Mouse (Mus musculus): ENCODE measurements around the gene Fbxo7. TPM values are rescaled to one million over a fixed set of nuclear protein-coding genes. Genes with fewer than 3 reads are reported as not detected.

The Fbxo7 gene
- total RNA-seq, 1 experiment from 2014 or later, result 27.3 TPM

DNA sequence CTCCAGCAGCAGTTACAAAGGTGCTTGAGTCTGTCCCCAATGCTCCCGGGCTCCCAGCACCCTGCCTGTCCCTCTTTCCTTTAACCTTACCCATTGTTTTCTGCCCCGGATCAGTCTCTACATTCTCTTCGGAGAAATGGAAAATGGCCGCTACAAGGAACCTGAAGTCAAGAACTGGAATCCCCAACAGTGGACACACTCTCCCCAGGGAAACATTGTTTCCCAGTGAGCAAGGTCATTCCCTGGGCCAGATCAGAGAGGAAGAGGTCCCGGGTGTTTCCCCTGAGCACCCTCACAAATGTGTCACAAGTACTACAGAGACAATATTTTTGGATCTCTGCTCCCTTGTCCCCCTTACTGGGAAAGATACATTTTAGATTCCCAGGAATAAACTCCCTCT lies 44.9 kb downstream of the Fbxo7 start:
- no peak for ATAC-seq (replicated peaks in 1 of 2; ENCODE audit: insufficient read depth in 1 of 2, low FRiP score in 2 of 2, low TSS enrichment in 1 of 2, low read depth in 1 of 2, poor library complexity in 2 of 2, severe bottlenecking in 2 of 2)

GRCm38 (mm10) chr10:86067911-86068310 lies 46.1 kb downstream of the Fbxo7 start:
- no peak for ATAC-seq (replicated peaks in 1 of 2; ENCODE audit: insufficient read depth in 1 of 2, low FRiP score in 2 of 2, low TSS enrichment in 1 of 2, low read depth in 1 of 2, poor library complexity in 2 of 2, severe bottlenecking in 2 of 2)

GRCm38 (mm10) chr10:86069341-86069740 lies 47.6 kb downstream of the Fbxo7 start:
- ATAC-seq (replicated peaks in 1 of 2; ENCODE audit: insufficient read depth in 1 of 2, low FRiP score in 2 of 2, low TSS enrichment in 1 of 2, low read depth in 1 of 2, poor library complexity in 2 of 2, severe bottlenecking in 2 of 2), result no peak

DNA sequence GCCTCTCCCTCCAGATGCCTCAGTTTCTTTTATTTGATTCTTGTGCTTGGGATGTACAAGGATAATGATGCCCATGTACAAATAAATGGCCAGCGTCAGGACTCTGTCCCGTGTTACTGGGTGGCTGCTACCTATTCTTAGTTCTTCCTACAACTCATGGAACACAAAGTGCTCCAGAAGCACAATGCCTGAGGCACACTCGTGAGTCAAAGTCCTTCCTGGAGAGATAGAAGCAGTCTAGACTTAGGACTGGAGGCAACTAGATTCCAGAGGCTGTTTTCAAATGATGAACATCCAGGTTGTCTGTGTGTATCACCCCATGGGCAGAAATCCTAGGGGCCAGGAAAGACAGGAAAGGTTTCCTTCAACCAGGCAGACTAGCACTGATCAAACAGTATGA lies 49.0 kb downstream of the Fbxo7 start:
- no peak for ATAC-seq (replicated peaks in 1 of 2; ENCODE audit: insufficient read depth in 1 of 2, low FRiP score in 2 of 2, low TSS enrichment in 1 of 2, low read depth in 1 of 2, poor library complexity in 2 of 2, severe bottlenecking in 2 of 2)

DNA sequence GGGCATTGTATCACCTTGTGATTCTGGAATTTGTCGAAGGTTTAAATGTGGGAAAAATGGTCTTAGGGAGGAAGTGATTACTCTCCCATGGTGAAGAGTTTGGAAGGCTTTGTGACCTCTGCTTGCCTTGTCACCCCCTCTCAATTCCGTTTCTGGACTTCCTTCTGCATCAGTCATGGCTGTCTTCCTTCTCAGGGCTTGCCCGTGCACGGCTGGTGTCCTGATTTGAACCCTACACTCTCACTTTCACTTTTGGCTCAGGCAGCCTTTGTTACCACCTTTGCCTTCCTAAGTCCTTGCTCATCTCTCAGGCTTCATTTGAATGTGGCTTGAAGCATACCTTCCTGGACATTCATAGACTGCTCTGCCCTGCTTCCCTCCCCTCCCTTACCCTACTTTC lies 52.4 kb downstream of the Fbxo7 start:
- ATAC-seq (replicated peaks in 1 of 2; ENCODE audit: insufficient read depth in 1 of 2, low FRiP score in 2 of 2, low TSS enrichment in 1 of 2, low read depth in 1 of 2, poor library complexity in 2 of 2, severe bottlenecking in 2 of 2), result no peak

DNA sequence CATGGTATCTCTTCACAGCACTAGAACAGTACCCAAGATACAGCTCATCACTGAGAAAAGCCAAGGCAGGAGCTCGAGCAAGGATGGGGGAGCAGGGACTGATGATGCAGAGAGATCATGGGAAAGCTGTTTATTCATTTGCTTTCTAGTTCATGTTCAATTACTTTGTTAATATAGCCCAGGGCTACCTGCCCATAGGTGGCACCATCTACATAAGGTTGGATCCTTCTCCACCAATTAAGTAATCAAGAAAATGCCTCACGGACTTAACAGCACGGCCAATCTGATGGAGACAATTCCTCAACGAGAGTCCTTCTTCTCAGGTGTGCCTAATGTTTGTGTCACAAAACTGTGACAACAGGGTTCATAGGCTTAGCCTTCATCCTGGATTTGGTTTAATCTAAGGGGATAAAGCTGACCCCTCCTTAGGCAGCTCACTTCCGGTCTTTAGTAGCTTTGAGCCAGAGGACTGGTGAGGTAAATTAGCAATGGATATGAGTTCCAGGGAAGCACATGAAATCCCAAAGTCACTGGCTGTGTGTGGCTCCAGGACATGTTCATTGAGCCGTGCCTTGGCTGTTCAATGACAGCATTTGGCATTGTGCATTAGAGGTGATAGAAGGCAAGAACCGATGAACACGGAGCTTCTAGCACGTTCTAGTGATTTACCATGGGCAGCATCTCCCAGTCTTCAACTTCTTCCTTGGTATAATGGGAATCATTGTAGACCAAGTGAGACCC lies 53.4 kb downstream of the Fbxo7 start:
- ATAC-seq (replicated peaks in 1 of 2; ENCODE audit: insufficient read depth in 1 of 2, low FRiP score in 2 of 2, low TSS enrichment in 1 of 2, low read depth in 1 of 2, poor library complexity in 2 of 2, severe bottlenecking in 2 of 2), result 0 out of 4 replicates have a peak, but pooled peaks of 1 of the 2 experiments have one; percentile 33

DNA sequence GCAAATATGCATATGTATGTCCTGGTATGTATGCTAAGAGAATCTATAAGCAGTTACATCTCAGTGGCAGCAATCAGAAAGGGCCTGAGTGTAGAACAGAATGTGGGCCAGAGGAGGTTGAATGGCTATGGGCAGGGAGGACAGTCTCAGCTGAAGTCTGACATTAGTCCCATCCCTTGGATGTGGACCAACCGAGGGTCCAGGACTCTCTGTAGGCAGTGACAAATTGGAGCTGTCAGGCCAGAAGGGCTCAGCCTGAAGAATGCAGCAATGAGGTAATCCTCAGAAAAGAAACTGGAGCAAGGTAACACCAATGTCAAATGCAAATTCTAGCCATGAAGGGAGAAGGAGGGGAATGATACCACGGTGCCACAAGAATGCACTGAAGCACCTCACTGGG lies 55.5 kb downstream of the Fbxo7 start:
- no peak for ATAC-seq (replicated peaks in 1 of 2; ENCODE audit: insufficient read depth in 1 of 2, low FRiP score in 2 of 2, low TSS enrichment in 1 of 2, low read depth in 1 of 2, poor library complexity in 2 of 2, severe bottlenecking in 2 of 2)

DNA sequence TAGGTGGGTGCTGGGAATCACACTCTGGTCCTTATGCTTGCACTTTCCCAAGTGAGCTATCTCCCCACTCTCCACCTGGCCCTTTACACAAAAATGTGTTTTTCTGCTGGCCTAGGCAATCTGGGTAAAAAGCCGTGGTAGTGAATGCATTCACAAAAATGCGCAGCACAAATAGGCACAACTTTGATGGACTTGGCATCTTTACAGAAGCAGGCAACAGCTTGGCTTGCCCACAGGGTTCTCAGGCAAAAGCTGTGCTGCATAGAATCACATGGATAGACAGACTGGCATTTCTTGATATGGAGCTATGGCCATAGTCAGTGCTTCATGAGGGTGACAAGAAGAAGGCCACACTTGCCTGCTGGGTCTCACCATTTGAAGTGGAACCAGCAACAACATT lies 57.0 kb downstream of the Fbxo7 start:
- ATAC-seq (replicated peaks in 1 of 2; ENCODE audit: insufficient read depth in 1 of 2, low FRiP score in 2 of 2, low TSS enrichment in 1 of 2, low read depth in 1 of 2, poor library complexity in 2 of 2, severe bottlenecking in 2 of 2), result no peak

DNA sequence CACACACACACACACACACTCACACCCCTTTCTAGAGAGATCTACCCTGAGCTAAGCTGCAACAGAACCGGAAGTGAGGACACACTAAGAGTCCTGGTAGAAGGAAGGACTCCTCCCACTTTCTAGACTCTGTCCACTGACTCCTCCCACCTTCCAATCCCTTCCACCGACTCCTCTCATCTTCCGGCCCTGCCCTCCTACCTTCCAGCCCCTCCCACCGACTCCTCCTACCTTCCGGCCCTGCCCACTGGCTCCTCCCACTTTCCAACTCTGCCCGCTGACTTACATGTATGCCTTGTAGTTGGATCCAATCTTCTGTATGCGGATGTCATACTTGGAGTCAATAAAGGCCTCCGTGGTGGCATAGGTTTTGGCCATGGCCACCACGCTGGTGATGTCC lies 58.1 kb downstream of the Fbxo7 start:
- ATAC-seq (replicated peaks in 1 of 2; ENCODE audit: insufficient read depth in 1 of 2, low FRiP score in 2 of 2, low TSS enrichment in 1 of 2, low read depth in 1 of 2, poor library complexity in 2 of 2, severe bottlenecking in 2 of 2), result no peak

GRCm38 (mm10) chr10:86091919-86092318 lies 70.1 kb downstream of the Fbxo7 start:
- ATAC-seq (replicated peaks in 1 of 2; ENCODE audit: insufficient read depth in 1 of 2, low FRiP score in 2 of 2, low TSS enrichment in 1 of 2, low read depth in 1 of 2, poor library complexity in 2 of 2, severe bottlenecking in 2 of 2), result no peak

- no peak for ATAC-seq (replicated peaks in 1 of 2; ENCODE audit: insufficient read depth in 1 of 2, low FRiP score in 2 of 2, low TSS enrichment in 1 of 2, low read depth in 1 of 2, poor library complexity in 2 of 2, severe bottlenecking in 2 of 2)
Measured at GRCm38 (mm10) chr10:86093109-86094035, 71.6 kb downstream of the Fbxo7 start.

DNA sequence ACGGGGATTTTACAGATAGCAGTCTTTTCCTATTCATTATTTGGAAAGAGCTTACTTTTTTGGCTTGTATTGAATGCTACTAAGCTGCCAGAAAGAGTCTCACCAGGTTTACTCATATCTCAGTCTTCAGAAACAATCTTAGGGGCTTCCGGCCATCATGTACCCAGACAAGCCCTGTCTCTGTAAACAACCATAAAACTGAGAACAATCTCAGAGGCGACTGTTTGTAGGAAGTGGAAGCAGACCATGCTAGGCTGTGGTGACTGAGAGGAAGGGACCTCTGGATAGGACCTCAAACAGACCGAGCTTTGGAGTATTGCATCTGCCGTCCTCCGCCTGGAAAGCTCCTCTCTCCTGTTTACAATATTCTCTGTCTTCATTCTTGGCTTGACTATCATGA lies 76.6 kb downstream of the Fbxo7 start:
- no peak for ATAC-seq (replicated peaks in 1 of 2; ENCODE audit: insufficient read depth in 1 of 2, low FRiP score in 2 of 2, low TSS enrichment in 1 of 2, low read depth in 1 of 2, poor library complexity in 2 of 2, severe bottlenecking in 2 of 2)

GRCm38 (mm10) chr10:86100281-86100851 lies 78.6 kb downstream of the Fbxo7 start:
- ATAC-seq (replicated peaks in 1 of 2; ENCODE audit: insufficient read depth in 1 of 2, low FRiP score in 2 of 2, low TSS enrichment in 1 of 2, low read depth in 1 of 2, poor library complexity in 2 of 2, severe bottlenecking in 2 of 2), result no peak

Other genes with a start within 250 kb of the Fbxo7 start
- 62.3 and 65.5 TPM in 2 replicates for gene Pwp1, start 192.5 kb upstream of the Fbxo7 start, total RNA-seq (2017)
- 59.1 and 71.1 TPM in 2 replicates for gene Prdm4, start 104.8 kb upstream of the Fbxo7 start, total RNA-seq (2017)
- not detected in 2 replicates for gene Ascl4, start 94.3 kb upstream of the Fbxo7 start, total RNA-seq (2017)
- gene Rtcb, start 64.1 kb upstream of the Fbxo7 start, total RNA-seq (2017), result 210 and 223 TPM in 2 replicates
- gene Bpifc, start 10.1 kb upstream of the Fbxo7 start, total RNA-seq (2017), result 1.6 and 2.6 TPM in 2 replicates